Mouse (Mus musculus): Measurements from ENCODE around the gene Otp.

Gene Otp

DNA sequence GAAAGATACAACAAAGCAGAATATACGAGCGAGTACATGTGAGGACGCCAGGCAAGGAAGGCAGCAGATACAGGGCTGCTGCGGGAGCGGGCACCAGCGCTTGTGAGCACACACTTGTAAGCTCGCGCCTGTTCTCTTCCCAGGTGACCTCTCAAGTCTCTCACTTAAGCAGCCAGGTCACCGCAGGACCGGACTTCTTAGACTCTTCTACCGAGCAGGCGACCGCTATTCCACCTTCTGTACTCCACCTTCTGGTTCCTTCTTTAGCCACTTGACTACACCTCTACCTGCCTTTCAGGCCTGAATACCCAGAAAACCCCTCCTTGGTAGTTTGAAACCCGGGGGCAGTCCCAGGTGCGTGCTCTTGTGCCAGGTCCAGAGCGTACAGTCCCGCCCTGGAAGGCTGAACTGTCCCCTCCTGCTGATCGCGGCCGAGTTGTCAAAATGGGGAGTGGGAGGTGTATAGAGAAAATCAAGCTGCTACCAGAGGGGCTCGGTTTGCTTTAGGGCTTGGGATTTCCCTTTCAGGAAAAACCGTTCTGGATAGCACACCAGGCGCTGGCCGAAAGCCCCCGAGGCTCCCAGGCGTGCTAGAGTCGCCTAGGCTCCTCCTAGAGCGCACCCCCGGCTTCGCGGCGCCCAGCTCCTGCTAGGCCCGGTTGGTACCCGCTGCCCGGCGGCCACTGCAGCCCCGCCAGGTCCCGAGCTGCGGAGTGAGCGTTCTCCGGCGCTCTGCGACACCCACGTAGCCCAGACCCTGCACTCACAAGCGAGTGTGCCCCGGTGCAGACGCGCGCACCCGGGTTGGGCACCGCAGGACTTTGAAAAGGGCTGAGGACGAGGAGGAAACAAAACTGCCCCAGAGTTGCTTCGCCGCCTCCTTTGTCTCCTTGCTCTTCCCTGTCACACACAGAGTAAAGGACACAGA, 2.0 kb upstream of the Otp start:
- in situ Hi-C loops (cut with MboI, MseI) = no loop called here

DNA sequence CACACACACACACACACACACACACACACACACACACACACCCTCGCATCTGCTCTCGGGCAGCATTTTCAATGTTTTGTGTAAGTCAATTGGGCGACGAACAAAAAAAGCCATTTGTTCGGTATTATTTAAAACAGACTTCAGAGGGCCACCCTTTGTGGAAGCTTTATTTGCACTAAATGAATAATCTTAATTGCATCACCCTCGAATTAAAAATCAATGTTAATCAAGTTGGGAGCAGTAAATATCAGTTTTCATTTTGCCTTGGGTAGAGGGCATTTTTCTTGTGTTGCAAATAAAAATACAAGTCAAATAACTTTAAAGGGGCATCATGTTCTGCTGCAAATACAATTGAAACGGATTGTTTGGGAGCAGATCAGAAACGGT, 1.4 kb upstream of the Otp start:
- in situ Hi-C loops (cut with MboI, MseI) = no loop called here

DNA sequence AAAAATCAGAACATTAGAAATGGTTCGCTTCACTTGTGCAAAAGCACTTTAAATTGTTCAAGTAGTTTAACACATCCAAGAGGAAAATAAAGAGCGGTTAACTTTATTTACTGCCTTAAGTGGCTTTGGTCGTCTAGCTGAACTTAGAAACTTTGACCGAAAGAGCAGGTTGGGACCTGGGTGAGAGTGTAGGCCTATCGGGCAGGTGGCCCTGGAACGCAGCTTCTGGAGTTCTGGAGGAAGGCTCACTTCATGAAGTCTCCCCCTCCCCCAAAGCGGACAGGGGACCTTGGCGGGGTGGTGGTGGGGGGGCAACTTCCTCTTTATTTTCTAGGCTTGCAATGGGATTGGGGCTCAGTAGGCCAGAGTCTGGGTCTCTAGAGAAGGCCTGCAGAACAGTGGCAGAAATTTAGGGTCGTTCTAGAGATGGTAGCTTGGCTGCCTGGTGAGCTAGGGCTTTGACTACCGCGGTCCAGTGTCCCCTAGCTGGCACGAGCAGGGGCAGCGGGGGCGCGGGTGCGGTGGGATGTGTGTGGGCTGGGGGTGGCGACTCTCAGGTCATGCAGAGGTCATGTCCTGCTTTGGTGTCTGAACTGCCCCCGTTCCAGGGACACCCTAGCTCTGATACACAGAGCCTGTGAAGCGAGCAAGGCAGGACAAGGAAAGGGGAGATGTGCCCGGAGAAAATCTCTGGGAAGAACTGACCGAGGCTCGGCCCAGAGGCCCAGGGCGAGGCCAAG, 576 bp upstream of the Otp start:
- in situ Hi-C loops (cut with MboI, MseI) = no loop called here

DNA sequence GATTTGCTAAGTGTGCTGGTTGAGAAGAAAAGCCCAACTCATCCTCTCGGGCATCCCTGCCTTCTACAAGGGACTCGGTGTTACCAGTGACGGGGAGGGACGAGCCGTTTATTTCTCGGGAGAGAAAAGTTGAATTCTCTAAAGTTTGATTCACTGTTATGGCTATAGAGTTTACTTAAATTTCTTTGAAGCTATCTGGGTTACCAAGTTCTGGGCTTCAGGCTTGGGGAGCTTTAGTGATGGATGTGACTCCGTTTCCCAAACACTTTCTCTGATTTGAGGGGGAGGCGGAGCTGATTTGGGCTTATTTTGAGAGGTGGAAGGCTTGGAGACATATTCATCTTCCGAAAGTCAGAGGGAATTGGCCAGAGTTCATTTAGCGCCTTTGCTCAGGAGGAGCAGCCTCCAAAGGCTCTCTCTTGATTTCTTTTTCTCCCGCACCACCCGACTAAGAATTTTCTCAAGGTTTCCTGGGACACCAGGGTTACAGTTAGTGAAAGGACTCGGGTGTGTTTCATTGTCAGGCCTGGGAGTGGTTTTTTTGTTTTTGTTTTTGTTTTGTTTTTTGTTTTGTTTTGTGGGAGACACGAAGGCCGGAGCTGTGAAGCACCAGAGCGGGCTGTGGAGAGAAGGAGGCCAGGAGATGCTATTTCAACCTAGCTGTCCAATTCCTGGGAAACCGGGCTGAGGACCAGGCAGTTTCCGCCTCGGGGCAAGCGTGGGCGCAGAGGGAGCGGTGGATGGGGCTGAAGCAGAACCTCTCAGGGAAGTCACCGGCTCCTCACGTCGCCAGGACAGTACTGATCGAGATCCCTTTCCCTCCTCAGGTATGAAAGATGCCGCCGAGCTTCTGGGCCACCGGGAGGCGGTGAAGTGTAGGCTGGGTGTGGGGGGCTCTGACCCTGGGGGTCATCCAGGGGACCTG, 1.1 kb downstream of the Otp start:
- in situ Hi-C loops (cut with MboI, MseI) = no loop called here

DNA sequence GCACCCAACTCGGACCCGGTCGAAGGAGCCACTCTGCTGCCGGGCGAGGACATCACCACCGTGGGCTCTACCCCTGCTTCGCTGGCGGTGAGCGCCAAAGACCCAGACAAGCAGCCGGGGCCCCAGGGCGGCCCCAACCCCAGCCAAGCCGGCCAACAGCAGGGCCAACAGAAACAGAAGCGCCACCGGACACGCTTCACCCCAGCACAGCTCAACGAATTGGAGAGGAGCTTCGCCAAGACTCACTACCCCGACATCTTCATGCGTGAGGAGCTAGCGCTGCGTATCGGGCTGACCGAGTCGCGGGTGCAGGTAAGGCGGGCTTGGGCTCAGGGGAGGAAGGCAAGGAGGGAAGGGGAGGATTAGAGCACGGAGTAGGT, 1.8 kb downstream of the Otp start:
- in situ Hi-C loops (cut with MboI, MseI) = no loop called here

DNA sequence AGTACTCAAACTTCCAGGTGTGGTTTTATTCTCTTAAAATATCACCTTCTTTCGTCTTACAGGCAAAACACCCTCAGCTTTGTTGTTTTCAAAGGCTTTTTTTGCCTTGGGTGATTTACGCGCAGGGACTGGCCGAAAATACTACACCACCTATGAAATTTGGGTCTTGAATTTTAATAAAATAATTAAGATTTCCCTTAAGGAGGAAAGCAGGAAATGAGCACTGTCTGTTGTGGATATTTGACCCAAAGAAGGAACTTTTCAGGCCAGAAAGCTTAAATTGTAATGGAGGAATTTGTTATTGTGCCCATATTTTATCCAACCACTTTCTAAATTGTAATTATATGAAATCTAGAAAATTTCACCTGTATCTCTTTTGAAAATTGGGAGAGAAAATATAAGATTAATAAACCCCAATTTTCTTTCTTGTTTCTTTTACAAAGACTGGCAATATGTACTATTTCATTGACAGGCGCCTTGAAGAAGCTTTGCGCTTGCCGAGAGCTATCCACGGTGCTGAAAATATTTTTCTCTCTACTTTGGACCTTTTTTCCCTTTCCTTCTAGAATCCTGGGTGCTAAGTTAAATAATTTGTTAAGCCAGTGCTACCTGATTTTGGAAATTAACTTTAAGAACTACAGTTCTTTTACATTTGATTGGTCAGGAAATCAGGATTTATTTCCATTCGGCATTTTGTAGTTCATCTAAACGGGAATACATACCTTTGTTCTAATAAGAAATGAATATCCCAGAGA, 2.8 kb downstream of the Otp start:
- in situ Hi-C loops (cut with MboI, MseI) = no loop called here

DNA sequence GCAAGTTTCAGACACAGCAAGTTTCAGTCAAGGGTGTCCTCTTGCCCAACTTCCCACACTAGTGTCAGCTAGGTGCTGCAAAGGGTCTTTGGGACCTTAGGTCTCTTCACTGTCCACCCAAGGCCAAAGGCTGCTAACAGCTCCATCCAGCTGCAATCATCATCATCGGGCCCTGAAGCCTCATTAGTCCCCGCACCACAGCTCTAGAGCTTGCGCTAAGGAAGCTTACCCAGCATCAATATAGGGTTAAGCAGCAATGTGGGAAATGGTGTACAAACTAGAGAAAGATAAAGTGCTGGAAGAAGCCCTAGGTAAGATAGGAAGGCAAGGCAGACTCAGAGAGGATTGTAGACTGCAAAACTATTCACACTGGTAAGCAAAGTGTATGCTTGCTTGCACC, 5.8 kb downstream of the Otp start:
- in situ Hi-C loops (cut with MboI, MseI) = no loop called here

DNA sequence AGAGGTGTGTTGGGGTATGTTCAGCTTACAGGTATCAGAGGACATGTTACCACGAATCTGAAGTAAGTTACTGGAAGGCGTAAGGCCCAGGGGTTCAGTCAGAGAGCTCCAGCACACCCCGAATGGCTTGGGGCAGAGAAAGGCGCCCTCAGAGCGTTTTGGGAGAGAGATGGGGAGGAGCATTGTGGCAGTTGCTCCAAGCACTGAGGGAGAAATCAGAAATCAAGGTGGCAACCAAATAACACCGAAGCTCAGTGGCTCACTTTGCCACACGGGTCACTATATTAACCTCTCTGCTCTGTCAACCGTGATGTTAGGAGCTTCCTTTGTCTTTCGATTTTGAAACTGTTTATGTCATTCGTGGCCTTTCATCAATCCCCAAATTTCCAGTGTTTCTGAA, 6.8 kb downstream of the Otp start:
- in situ Hi-C loops (cut with MboI, MseI) = no loop called here

DNA sequence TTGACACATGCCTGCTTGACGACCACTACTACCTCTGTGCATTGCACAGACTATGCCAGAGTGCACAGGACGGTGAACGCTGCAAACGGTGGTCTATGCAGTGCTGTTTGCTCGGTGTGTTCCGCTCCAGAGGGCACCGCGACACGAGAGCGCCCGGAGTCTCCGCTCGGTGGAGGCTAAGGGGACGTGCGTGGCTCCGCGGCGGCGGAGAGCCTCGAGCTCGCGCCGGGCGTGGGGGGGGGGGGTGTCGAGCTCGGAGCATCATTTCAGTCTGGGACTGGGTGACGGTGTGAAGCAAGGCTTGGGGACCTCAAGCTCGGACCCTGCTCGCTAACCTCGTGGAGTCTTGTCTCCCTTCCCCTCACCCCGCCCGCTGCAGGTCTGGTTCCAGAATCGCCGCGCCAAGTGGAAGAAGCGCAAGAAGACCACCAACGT, 7.3 kb downstream of the Otp start:
- in situ Hi-C loops (cut with MboI, MseI) = no loop called here

DNA sequence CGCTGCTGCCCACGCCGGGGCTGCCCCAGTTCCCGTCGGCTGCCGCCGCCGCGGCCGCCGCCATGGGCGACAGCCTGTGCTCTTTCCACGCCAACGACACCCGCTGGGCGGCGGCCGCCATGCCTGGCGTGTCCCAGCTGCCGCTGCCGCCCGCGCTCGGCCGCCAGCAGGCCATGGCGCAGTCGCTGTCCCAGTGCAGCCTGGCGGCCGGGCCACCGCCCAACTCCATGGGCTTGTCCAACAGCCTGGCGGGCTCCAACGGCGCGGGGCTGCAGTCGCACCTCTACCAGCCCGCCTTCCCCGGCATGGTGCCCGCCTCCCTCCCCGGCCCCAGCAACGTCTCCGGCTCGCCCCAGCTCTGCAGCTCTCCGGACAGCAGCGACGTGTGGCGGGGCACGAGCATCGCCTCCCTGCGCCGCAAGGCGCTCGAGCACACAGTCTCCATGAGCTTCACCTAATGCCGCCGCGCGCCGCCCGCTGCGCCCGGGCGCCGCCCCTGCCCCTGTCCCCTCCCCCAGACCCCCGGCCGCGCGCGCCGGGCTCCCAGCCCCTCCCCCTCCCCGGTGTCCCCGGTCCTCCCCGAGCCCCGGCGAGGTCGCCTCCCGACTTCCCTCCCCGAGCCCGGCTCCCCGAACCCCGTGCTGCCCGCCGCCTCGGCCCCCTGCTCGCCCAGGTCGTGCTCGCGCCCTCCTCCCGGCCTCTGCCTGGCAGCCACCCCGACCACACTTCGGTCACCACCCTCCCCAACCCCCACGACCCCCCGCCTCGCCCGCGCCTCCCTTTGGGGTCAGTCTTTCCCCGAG, 8.0 kb downstream of the Otp start:
- in situ Hi-C loops (cut with MboI, MseI) = no loop called here

DNA sequence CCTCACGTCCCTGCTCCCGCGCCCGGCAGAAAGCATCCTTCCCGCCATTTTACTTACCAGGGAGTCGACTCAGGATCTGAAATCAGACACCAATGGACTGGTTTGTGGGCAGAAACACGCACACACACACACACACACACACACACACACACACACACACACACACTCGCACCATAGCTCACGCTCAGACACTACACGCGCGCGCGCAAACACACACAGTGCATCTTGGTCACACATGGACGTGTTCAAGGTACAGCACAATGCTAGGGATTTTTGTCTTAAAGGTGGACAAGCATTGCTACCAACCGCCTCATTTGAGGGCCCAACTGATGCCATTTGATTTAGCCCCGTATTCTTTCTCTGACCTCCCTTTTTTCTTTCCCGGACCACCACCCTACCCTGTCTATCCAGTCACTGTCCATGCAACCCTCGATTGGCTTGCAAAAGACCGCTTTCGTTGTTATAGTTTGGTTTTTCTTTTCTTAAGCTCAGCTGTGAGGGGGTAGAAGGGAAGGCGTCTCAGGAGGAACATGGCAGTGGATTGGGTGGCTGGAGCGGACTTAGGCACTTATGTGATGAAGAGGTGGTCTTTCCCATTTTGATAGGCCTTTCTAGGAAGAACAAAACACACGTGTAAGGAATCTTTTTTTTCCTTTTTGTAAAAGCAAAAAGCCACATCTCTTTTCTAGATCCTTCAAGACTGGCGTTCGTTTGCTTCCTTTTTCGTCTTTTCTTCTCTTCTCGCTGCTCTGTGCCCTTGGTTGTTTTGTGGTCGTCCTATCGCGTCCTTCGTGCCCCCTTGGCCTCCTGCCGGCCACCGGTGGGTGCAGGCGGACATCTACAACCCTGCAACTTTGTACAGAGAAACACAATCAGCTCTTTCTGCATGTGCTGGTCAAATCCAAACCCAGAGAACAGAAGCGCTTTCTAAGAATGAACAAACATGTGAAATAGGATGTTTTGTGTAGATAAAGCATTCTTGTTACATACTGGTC, 8.9 kb downstream of the Otp start:
- in situ Hi-C loops (cut with MboI, MseI) = no loop called here

DNA sequence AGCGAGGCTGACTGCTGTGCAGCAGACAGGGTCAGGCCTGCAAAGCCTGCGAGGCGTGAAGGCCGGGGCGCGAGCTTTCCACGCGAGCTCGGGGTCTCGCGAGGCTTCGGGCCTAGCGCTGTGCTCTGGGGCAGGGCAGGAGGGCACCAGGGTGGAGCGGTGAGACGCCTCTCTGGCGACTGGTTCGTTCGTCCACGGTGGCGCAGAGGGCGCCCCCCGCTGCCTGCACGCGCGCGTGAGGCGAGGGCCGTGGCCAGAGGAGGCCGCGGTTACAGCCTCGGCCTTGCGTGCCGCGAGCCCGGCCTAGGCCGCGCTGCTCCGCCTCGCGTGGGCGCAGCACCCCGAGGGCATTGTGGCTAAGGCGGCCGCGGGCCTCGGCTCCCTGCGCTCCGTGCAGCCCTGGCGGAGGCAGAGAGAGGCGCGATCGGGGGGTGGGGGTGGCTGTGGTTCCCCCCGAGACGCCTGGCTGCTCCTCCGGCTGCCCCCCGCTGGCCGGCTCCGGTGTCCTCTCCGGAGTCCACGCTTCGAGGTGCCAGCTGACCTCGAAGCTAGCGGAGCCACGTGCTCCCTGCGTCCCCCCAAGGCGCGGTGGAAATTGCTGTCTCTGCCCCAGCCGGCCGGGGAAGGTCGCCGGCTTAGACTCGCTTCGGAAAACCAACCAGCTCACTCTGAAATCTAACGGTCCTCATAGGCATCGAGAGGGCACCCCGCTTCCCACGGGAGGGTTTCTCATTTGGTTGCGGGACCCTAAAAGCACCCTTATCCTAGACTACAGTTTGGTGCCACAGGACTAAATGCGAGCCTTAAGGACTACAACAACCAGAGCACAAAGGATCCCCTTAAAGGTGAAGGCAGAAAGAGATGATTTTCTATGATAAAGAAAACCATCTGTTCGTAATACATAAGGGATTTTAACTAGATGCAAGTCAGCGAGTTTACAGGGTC, 10.2 kb downstream of the Otp start:
- in situ Hi-C loops (cut with MboI, MseI) = no loop called here

DNA sequence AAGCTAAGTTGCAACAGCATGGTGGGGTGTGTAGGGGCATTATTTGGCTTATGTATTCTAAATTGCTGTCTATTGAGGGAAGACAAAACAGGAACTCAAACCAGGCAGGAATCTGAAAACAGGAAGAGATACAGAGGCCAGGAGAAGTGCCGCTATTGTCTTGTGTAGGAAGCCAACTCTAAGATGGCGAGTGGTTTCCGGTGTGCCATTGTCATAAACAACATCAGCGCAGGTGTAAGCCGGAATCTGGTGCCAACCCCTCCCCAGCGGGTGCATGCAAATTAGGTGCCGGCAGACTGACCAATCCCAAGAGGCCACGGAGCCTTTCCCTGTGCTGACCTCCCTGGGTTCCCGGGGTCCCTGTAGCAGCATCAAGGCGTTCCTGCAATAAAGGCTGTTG, 32.4 kb downstream of the Otp start:
- in situ Hi-C loops (cut with MboI, MseI) = no loop called here

DNA sequence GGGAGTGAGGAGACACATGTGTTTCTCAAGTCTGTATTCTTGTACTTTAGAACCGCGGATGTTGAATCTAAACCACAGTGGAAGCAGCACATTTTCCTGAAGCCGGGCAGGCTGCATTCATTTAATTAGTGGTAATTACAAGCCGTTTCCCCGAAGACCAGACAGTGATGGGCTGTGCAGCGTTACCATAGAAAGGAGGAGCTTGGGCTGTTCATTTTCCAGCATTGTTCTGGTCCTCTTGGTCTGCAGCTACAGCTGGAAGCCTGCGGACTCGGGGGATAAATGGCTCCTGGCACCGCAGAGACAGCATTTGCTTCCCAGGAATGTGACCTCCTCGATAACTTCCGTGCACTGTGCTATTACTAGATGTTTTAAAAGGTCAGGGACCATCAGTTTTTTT, 37.6 kb downstream of the Otp start:
- in situ Hi-C loops (cut with MboI, MseI) = no loop called here

DNA sequence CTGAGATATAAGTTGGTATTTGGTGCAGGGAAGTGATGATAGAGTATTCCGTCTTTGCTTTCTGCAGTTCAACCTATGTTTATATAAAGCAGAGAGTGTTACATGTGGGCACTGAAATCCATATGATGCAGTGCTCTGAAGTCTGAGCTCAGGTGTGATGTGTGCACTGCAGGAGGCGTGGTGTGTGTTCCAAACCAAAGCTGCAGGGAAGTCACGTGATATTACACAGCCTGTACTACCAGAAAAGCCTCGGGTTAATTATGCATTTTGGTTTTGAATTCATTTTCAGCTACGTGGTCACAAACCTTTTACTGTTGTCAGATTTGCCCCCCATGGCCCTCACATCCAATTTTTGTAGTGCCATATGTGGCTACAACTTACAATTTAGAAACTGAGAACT, 40.3 kb downstream of the Otp start:
- in situ Hi-C loops (cut with MboI, MseI) = no loop called here

DNA sequence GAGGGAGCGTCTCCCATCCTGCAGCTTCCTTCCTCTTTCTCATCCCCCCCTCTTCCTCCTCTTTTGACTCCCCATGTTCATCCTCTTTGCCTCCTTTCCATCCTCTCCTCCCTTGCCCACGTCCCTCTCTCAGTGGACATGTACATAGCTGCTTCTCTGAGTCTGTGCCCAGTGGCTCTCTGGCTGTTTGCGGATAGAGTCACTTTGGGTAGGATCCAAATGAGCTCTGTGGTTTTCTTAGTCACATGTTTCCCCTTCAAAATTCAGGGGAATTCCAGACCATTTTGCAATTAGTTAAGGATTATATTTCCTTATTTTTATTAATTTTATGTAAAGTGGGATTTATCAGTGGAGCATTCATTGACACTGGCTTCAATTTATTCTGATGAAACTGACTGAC, 52.7 kb downstream of the Otp start:
- in situ Hi-C loops (cut with MboI, MseI) = loop anchor here (10.0 kb wide), 1 partner anchor 363 kb away; no protein-coding TSS in a partner anchor
